Mouse (Mus musculus) liver, embryonic 16.5 days (tissue): ENCODE data around the gene Nceh1. TPM values are rescaled to one million over a fixed set of nuclear protein-coding genes. Genes with fewer than 3 reads are reported as not detected.
A peak's percentile ranks its signal among the peaks of the same experiment; 100 is the strongest.

Experiments
- ATAC-seq: fragments of 200-750 bp; cut with Nextera tagmentation; 2 replicates; pipeline ENCODE4 v1.8.0; 2017; ENCODE audit warnings: low read depth, mild to moderate bottlenecking, moderate number of reproducible peaks, moderate library complexity
- H3K27ac ChIP-seq: fragments of 300-500 bp; sonication (generic); 2 replicates; pipeline ENCODE4 v1.5.1; 2014; ENCODE audit warnings: mild to moderate bottlenecking, low read length
- H3K27me3 ChIP-seq: fragments of 300-500 bp; sonication (generic); 2 replicates; pipeline ENCODE4 v1.6.1; 2014; ENCODE audit warnings: low read depth, low read length, mixed read lengths; ENCODE audit not compliant: control insufficient read depth, insufficient read depth
- H3K36me3 ChIP-seq: fragments of 300-500 bp; sonication (generic); 2 replicates; pipeline ENCODE4 v1.6.1; 2014; ENCODE audit warnings: mild to moderate bottlenecking; ENCODE audit not compliant: control insufficient read depth, insufficient read depth
- H3K4me1 ChIP-seq: fragments of 300-500 bp; sonication (generic); 2 replicates; pipeline ENCODE4 v1.6.1; 2014; ENCODE audit warnings: low read depth, low read length, mixed read lengths; ENCODE audit not compliant: control insufficient read depth
- H3K4me2 ChIP-seq: fragments of 300-500 bp; sonication (generic); 2 replicates; pipeline ENCODE4 v1.6.1; 2014; ENCODE audit warnings: low read depth, low read length, mixed read lengths
- H3K4me3 ChIP-seq: fragments of 300-500 bp; sonication (generic); 2 replicates; pipeline ENCODE4 v1.5.1; 2014; ENCODE audit warnings: low read depth, mild to moderate bottlenecking, low read length
- H3K9ac ChIP-seq: fragments of 300-500 bp; sonication (generic); 2 replicates; pipeline ENCODE4 v1.6.1; 2014; ENCODE audit warnings: low read depth, low read length
- H3K9me3 ChIP-seq: fragments of 300-500 bp; sonication (generic); replicated peaks from 2 replicates; pipeline ENCODE4 v1.6.1; 2016; ENCODE audit warnings: low read length; ENCODE audit not compliant: control insufficient read depth
- WGBS: fragments of 180-500 bp; shearing (Covaris S2); extraction: QIAGEN DNeasy Blood & Tissue Kit; methylation state at CpG from one replicate; pipeline ENCODE4 v1.1.7; 2014; ENCODE audit not compliant: insufficient replicate concordance; 5-methylcytosine and 5-hydroxymethylcytosine counted together
- polyA plus RNA-seq: library from polyadenylated mRNA; unstranded; fragments of >200 nt; fragmentation: Nextera tagmentation; extraction: Ambion mirVana; gene quantifications from 2 replicates; pipeline ENCODE4 v1.2.1, GENCODE M21; 2015

The Nceh1 gene
- polyA plus RNA-seq, 1 experiment from 2014 or later, result 7.2 TPM

DNA sequence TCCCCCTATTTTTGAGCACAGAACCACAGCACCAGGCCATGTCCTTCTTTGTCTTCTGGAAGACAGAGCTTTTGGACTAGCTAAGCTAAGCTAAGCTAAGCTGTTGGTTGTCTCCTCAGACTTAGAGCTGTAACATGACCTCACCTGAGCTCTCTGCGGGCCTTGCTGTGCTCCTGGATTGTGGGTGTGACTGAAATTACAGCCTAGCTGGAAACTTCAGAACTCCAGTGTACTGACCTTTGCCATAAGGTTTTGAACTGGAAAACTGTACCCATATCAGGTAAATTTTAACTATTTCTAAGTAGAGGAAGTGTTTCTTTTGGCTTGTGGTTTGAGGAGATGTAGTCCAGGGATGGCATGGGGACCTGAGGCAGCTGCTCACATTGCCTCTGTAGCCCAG is 5.6 kb downstream of the Nceh1 start:
- no peak overlapping the region for H3K27ac ChIP-seq

GRCm38 (mm10) chr3:27189320-27190261 is 6.8 kb downstream of the Nceh1 start:
- H3K27ac ChIP-seq, result no peak overlapping the region
- no peaks in the 10 kb centered on the region for H3K36me3 ChIP-seq
- WGBS, result 62% methylated on average over 14 of the region's 14 CpGs
- H3K4me2 ChIP-seq, result no peak overlapping the region
- ATAC-seq, result peak; percentile 46
- no peak overlapping the region for H3K9ac ChIP-seq
- no peak overlapping the region for H3K4me3 ChIP-seq
- no peaks in the 10 kb centered on the region for H3K9me3 ChIP-seq
- H3K4me1 ChIP-seq, result peaks cover 12% of the 10 kb centered on the region
- H3K27me3 ChIP-seq, result no peaks in the 10 kb centered on the region

More for the DNA sequence above, 5.6 kb downstream of the Nceh1 start:
- Histone ChIP-seq H3K36me3 (no peaks in the 10 kb centered on the region), H3K9ac (no peak overlapping the region), H3K9me3 (no peaks in the 10 kb centered on the region), H3K4me1 (peaks cover 15% of the 10 kb centered on the region), H3K27me3 (no peaks in the 10 kb centered on the region), H3K4me2 (no peak overlapping the region), H3K4me3 (no peak overlapping the region)
- no peak for ATAC-seq
- 55% methylated on average over 1 of the region's 1 CpGs for WGBS

DNA sequence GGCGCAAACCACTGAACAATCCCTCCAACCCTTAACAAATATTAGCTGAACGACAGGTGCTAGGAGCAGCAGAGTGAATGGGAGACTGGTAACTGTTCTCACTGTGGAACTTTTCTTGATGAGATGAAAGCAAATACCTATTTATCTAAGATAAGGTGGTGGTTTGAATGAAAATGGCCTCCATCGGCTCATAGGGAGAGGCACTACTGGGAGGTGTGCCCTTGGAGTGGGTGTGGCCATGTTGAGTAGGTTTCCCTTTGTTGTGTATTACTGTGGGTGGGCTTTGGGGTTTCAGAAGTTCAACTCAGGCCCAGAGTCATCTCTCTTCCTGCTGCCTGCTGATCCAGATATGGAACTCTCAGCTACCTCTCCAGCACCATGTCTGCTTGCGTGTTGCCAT is 8.1 kb downstream of the Nceh1 start:
- no peaks in the 10 kb centered on the region for H3K27me3 ChIP-seq
- no peaks in the 10 kb centered on the region for H3K36me3 ChIP-seq
- ATAC-seq, result no peak
- no peak overlapping the region for H3K9ac ChIP-seq
- no peak overlapping the region for H3K27ac ChIP-seq
- no peak overlapping the region for H3K4me2 ChIP-seq
- 66% methylated on average over 4 of the region's 4 CpGs for WGBS
- H3K4me1 ChIP-seq, result peaks cover 12% of the 10 kb centered on the region
- H3K4me3 ChIP-seq, result no peak overlapping the region
- H3K9me3 ChIP-seq, result no peaks in the 10 kb centered on the region

- WGBS, result 53% methylated on average over 6 of the region's 6 CpGs
- H3K9me3 ChIP-seq, result no peaks in the 10 kb centered on the region
- no peak overlapping the region for H3K4me2 ChIP-seq
- H3K27me3 ChIP-seq, result no peaks in the 10 kb centered on the region
- no peaks in the 10 kb centered on the region for H3K36me3 ChIP-seq
- no peak overlapping the region for H3K9ac ChIP-seq
- 0 out of 2 replicates have a peak overlapping the region, but pooled peaks have one; percentile 14 for H3K27ac ChIP-seq
- H3K4me3 ChIP-seq, result no peak overlapping the region
- H3K4me1 ChIP-seq, result peaks cover 12% of the 10 kb centered on the region
- peak; percentile 45 for ATAC-seq
Observed at GRCm38 (mm10) chr3:27191856-27192255, 9.1 kb downstream of the Nceh1 start.

DNA sequence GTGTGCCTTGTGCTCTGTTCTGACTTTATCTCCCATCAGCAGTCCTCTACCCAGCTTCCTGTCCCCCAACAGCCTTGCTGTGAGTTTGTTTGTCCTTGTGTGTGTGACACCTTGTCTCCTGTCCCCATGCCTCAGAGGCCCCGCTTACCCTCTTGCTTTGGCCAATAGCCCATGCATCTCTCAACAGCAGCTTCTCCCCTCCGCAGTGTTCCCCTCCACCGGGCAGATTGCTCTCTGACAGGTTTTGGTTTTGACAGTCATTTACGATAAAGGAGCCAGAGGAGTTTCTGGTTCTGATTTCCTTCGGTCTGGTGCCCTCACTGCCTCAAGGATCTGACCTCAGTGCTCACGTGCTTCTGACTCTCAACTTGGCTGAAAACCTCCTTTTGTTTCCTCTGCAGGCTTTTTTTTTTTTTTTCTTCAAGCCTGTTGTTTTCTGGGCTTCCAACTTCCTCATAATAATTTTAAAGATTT is 11.1 kb downstream of the Nceh1 start:
- Histone ChIP-seq H3K27ac (no peak overlapping the region), H3K4me1 (peaks cover 12% of the 10 kb centered on the region), H3K36me3 (no peaks in the 10 kb centered on the region), H3K9ac (no peak overlapping the region), H3K9me3 (no peaks in the 10 kb centered on the region), H3K4me3 (no peak overlapping the region), H3K27me3 (no peaks in the 10 kb centered on the region), H3K4me2 (no peak overlapping the region)
- ATAC-seq, result 0 out of 2 replicates have a peak, but pooled peaks have one; percentile 10
- WGBS, result 16% methylated on average over 6 of the region's 6 CpGs

GRCm38 (mm10) chr3:27195153-27195552 is 12.4 kb downstream of the Nceh1 start:
- Histone ChIP-seq H3K4me1 (peaks cover 9% of the 10 kb centered on the region), H3K4me3 (no peak overlapping the region), H3K4me2 (no peak overlapping the region), H3K9me3 (no peaks in the 10 kb centered on the region), H3K27me3 (no peaks in the 10 kb centered on the region), H3K27ac (no peak overlapping the region), H3K9ac (no peak overlapping the region), H3K36me3 (no peaks in the 10 kb centered on the region)
- no peak for ATAC-seq
- 26% methylated on average over 4 of the region's 4 CpGs for WGBS

DNA sequence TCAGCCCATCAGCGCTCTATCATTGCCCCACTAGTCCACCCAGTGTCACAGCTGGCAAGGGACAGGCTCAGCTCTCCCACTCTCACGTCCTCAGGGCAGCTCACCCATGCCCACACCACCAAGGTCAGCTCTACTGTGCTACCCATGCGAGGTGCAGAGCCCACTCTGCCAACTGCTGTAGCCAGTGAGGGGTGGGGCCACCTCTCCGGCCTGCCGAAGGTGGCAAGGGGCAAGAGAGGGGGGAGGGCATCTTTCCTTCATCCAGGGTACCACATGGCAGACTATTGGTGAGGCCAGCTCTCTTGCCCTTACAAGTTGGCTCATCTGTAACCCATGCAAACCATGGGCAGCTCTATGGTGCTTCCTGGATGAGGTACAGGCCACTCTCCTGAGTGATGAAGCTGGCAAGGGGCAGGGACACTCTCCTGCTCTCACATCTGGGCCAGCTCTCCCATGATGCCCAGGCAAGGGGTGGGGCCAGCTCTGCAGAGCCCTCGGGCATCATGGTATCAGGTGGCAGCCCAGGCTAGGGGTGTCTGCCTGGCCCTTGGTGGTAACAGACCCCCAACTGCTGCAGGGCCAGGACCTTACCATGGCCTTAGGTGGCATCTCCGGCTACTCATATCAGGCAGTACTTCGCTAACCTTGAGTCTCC is 12.9 kb downstream of the Nceh1 start:
- H3K9ac ChIP-seq, result no peak overlapping the region
- no peaks in the 10 kb centered on the region for H3K9me3 ChIP-seq
- no peak for ATAC-seq
- H3K4me1 ChIP-seq, result peaks cover 9% of the 10 kb centered on the region
- H3K27ac ChIP-seq, result no peak overlapping the region
- H3K4me3 ChIP-seq, result no peak overlapping the region
- H3K4me2 ChIP-seq, result no peak overlapping the region
- no peaks in the 10 kb centered on the region for H3K27me3 ChIP-seq
- H3K36me3 ChIP-seq, result no peaks in the 10 kb centered on the region
- 64% methylated on average over 8 of the region's 8 CpGs for WGBS

- H3K4me3 ChIP-seq, result no peak overlapping the region
- H3K4me2 ChIP-seq, result no peak overlapping the region
- ATAC-seq, result no peak
- no peaks in the 10 kb centered on the region for H3K9me3 ChIP-seq
- H3K27ac ChIP-seq, result no peak overlapping the region
- no peak overlapping the region for H3K9ac ChIP-seq
- WGBS, result 36% methylated on average over 1 of the region's 1 CpGs
- H3K36me3 ChIP-seq, result no peaks in the 10 kb centered on the region
- peaks cover 11% of the 10 kb centered on the region for H3K4me1 ChIP-seq
- H3K27me3 ChIP-seq, result no peaks in the 10 kb centered on the region
Observed at GRCm38 (mm10) chr3:27196529-27196928, 13.8 kb downstream of the Nceh1 start.

DNA sequence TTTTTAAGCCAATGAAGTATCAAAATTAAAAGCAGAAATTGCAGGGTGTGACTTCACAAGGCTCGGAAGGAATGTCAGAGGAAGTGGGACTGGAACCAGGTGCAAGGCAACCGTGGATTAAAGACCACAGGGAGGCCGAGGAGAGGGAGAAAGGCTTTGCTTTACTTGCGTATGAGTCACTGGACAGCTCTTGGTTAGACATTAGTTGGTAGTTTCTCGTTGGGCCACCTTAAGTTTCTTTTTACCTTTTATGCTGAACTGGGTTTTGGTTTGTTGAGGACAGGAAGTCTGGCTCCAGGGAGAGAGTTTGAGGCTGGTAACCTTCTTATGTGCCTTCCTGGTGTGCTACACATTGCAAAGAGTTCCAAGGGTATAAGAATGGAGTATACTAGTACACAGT is 15.1 kb downstream of the Nceh1 start:
- Histone ChIP-seq H3K9ac (no peak overlapping the region), H3K27ac (no peak overlapping the region), H3K36me3 (no peaks in the 10 kb centered on the region), H3K4me3 (no peak overlapping the region), H3K27me3 (no peaks in the 10 kb centered on the region), H3K4me1 (peaks cover 8% of the 10 kb centered on the region), H3K4me2 (no peak overlapping the region), H3K9me3 (no peaks in the 10 kb centered on the region)
- WGBS, result 48% methylated on average over 5 of the region's 5 CpGs
- no peak for ATAC-seq
